Mouse (Mus musculus): ENCODE results near the gene Mtmr3. TPM values are rescaled to one million over a fixed set of nuclear protein-coding genes. Genes with fewer than 3 reads are reported as not detected.

Gene Mtmr3
- 27.1 and 27.4 TPM in 2 replicates for polyA plus RNA-seq (2015; fragmentation: Nextera tagmentation; extraction: Ambion mirVana)

DNA sequence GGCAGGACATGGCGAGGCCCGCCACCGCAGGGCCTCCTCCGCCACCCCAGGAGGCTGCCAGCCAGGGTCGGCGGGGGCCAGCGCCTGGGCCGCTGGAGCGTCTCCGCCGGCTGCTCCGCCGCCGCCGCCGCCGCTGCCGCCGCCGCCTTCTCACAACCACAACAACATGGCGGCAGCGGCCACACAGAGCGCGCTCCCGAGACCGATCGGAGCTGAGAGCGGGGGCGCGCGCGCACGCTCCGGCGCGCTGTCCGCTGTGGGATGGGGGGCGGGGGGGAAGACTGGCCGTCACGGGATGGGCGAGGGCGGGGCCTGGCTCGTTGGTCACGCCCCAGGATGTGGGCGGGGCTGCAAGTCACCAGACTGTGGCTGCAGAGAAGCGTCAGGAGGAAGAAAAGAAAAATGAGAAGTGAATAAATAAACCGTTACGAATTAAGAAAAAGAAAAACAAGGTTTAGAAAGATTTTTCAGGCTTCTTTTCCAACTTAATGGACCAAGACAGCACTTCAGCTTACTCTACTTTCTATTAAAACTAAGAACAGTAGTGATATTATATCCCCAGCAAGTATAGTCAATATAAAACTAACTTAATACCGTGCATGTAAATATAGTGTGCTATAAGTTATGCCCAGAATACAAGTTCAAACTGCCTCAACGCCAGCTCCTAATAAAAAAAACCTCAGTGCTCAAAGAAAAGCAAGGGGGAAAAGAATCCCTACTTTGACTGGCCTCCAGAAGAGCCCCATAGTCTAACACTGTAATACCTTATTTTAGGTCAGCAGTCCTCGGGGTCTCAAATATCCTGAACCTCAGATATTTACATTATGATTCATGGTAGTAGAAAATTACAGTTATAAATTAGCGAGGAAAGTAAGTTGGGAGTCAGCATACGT is at the start of gene Mtmr3:
TSS of gene Mtmr3 (minus strand) at position 256 of the 893 bp plus-strand sequence.
- Histone ChIP-seq H3K4me1 (ENCODE audit: insufficient read depth, low read length) (peaks cover 14% of the 10 kb centered on the region), H3K27me3 (ENCODE audit: insufficient read depth, low read length) (no peaks in the 10 kb centered on the region), H3K27ac (ENCODE audit: low read length) (peak within 1 kb of the TSS; percentile 95), H3K9ac (replicated peaks; ENCODE audit: low read length) (peak within 1 kb of the TSS; percentile 95), H3K36me3 (ENCODE audit: insufficient read depth, low read length) (no peaks in the 10 kb centered on the region), H3K4me3 (ENCODE audit: low read length) (peak within 1 kb of the TSS; percentile 98), H3K4me2 (replicated peaks; ENCODE audit: low read depth, low read length) (peak within 1 kb of the TSS; percentile 64), H3K9me3 (ENCODE audit: low read length) (no peaks in the 10 kb centered on the region)
- peak; percentile 95 for ATAC-seq (ENCODE audit: low FRiP score, low TSS enrichment)
- WGBS = 4% methylated on average over 43 of the region's 53 CpGs

- no peak for ATAC-seq (ENCODE audit: low FRiP score, low TSS enrichment)
- Histone ChIP-seq H3K27ac (ENCODE audit: low read length) (no peak overlapping the region), H3K4me3 (ENCODE audit: low read length) (no peak overlapping the region), H3K4me2 (replicated peaks; ENCODE audit: low read depth, low read length) (no peak overlapping the region), H3K9ac (replicated peaks; ENCODE audit: low read length) (no peak overlapping the region), H3K4me1 (ENCODE audit: insufficient read depth, low read length) (peaks cover 6% of the 10 kb centered on the region; the same call in 1 of the 2 replicates), H3K9me3 (ENCODE audit: low read length) (no peaks in the 10 kb centered on the region), H3K27me3 (ENCODE audit: insufficient read depth, low read length) (no peaks in the 10 kb centered on the region), H3K36me3 (ENCODE audit: insufficient read depth, low read length) (peaks cover 32% of the 10 kb centered on the region)
- WGBS = 64% methylated on average over 5 of the region's 5 CpGs
Observed at GRCm38 (mm10) chr11:4643722-4644121, 49.1 kb upstream of the Mtmr3 start.

DNA sequence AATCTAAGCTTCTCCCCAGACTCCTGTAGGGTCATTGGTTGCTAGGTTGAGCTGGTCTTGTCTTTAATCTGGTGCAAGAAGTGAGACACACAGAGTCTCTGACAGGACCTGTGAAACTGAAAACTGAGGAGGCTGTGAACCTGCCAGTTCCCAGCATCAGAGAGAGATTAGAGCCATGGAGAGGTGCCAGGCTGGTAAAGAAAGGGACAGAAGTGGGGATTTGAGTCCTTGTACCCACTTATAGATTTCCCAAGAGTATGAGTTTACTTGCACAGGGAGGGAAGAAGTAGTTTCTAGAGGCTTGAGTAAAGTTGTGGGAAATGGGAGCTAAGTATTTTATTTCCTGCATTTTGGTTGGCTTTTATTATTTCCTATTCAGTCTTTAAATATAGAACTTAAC is 46.5 kb upstream of the Mtmr3 start:
- Histone ChIP-seq H3K4me3 (ENCODE audit: low read length) (no peak overlapping the region), H3K27ac (ENCODE audit: low read length) (no peak overlapping the region), H3K4me2 (replicated peaks; ENCODE audit: low read depth, low read length) (no peak overlapping the region), H3K27me3 (ENCODE audit: insufficient read depth, low read length) (no peaks in the 10 kb centered on the region), H3K9me3 (ENCODE audit: low read length) (no peaks in the 10 kb centered on the region), H3K4me1 (ENCODE audit: insufficient read depth, low read length) (peaks cover 12% of the 10 kb centered on the region), H3K9ac (replicated peaks; ENCODE audit: low read length) (no peak overlapping the region), H3K36me3 (ENCODE audit: insufficient read depth, low read length) (peaks cover 17% of the 10 kb centered on the region; the same call in 1 of the 2 replicates)
- no peak for ATAC-seq (ENCODE audit: low FRiP score, low TSS enrichment)

GRCm38 (mm10) chr11:4638261-4638660 is 43.6 kb upstream of the Mtmr3 start:
- Histone ChIP-seq H3K4me3 (ENCODE audit: low read length) (peak overlapping the region; percentile 74), H3K36me3 (ENCODE audit: insufficient read depth, low read length) (peaks cover 10% of the 10 kb centered on the region; the same call in 1 of the 2 replicates), H3K4me2 (replicated peaks; ENCODE audit: low read depth, low read length) (peak overlapping the region; percentile 58), H3K27me3 (ENCODE audit: insufficient read depth, low read length) (no peaks in the 10 kb centered on the region), H3K9me3 (ENCODE audit: low read length) (no peaks in the 10 kb centered on the region), H3K4me1 (ENCODE audit: insufficient read depth, low read length) (peaks cover 9% of the 10 kb centered on the region), H3K9ac (replicated peaks; ENCODE audit: low read length) (peak overlapping the region; percentile 74), H3K27ac (ENCODE audit: low read length) (peak overlapping the region; percentile 70; the same call in 1 of the 2 replicates)
- peak; percentile 42; the same call in 1 of the 2 replicates for ATAC-seq (ENCODE audit: low FRiP score, low TSS enrichment)
- WGBS = 21% methylated on average over 7 of the region's 7 CpGs

GRCm38 (mm10) chr11:4637534-4638234 is 43.0 kb upstream of the Mtmr3 start, which contains the start of gene Ascc2:
Ascc2 (plus strand) TSS chr11:4637747.
- Histone ChIP-seq H3K27me3 (ENCODE audit: insufficient read depth, low read length) (no peaks in the 10 kb centered on the region), H3K9ac (replicated peaks; ENCODE audit: low read length) (peak within 1 kb of the TSS; percentile 74), H3K4me3 (ENCODE audit: low read length) (peak within 1 kb of the TSS; percentile 74), H3K9me3 (ENCODE audit: low read length) (no peaks in the 10 kb centered on the region), H3K4me1 (ENCODE audit: insufficient read depth, low read length) (peaks cover 9% of the 10 kb centered on the region), H3K4me2 (replicated peaks; ENCODE audit: low read depth, low read length) (peak within 1 kb of the TSS; percentile 58), H3K27ac (ENCODE audit: low read length) (peak within 1 kb of the TSS; percentile 70), H3K36me3 (ENCODE audit: insufficient read depth, low read length) (peaks cover 10% of the 10 kb centered on the region; the same call in 1 of the 2 replicates)
- peak; percentile 93 for ATAC-seq (ENCODE audit: low FRiP score, low TSS enrichment)
- WGBS = under 1% methylated on average over 35 of the region's 35 CpGs

- WGBS = 48% methylated on average over 5 of the region's 5 CpGs
- Histone ChIP-seq H3K36me3 (ENCODE audit: insufficient read depth, low read length) (0 out of 2 replicates have a peak, but pooled peaks cover 3% of the 10 kb centered on the region), H3K27me3 (ENCODE audit: insufficient read depth, low read length) (no peaks in the 10 kb centered on the region), H3K27ac (ENCODE audit: low read length) (peak overlapping the region; percentile 64), H3K9ac (replicated peaks; ENCODE audit: low read length) (0 out of 2 replicates have a peak overlapping the region, but pooled peaks have one; percentile 8), H3K4me3 (ENCODE audit: low read length) (peak overlapping the region; percentile 74), H3K4me2 (replicated peaks; ENCODE audit: low read depth, low read length) (peak overlapping the region; percentile 58), H3K9me3 (ENCODE audit: low read length) (no peaks in the 10 kb centered on the region), H3K4me1 (ENCODE audit: insufficient read depth, low read length) (peaks cover 9% of the 10 kb centered on the region)
- ATAC-seq (ENCODE audit: low FRiP score, low TSS enrichment) = 0 out of 2 replicates have a peak, but pooled peaks have one; percentile 20
Observed at GRCm38 (mm10) chr11:4636782-4637342, 42.2 kb upstream of the Mtmr3 start.

DNA sequence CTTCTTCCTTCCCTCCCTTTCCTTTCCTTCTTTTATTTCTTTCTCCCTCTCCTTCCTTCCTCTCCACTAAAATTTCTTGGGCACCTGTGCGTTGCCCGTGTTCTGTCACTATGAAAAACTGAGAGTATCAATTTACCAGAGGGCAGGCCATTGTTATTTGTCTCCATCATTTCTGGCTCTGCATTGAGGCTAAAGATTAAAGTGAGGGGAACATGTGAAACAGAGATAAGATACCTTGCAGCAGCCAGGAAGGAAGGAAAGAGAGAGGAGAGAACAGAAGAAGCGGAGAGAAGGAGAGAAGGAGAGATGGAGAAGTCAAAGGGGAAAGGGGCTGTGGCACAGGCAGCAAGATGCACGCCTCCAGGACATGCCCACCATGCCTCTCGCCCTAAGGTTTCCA is 39.7 kb upstream of the Mtmr3 start:
- H3K4me1 ChIP-seq (ENCODE audit: insufficient read depth, low read length) = peaks cover 14% of the 10 kb centered on the region
- no peak for ATAC-seq (ENCODE audit: low FRiP score, low TSS enrichment)
- H3K9ac ChIP-seq (replicated peaks; ENCODE audit: low read length) = no peak overlapping the region
- no peak overlapping the region for H3K4me2 ChIP-seq (replicated peaks; ENCODE audit: low read depth, low read length)
- H3K27ac ChIP-seq (ENCODE audit: low read length) = no peak overlapping the region
- H3K36me3 ChIP-seq (ENCODE audit: insufficient read depth, low read length) = no peaks in the 10 kb centered on the region
- H3K27me3 ChIP-seq (ENCODE audit: insufficient read depth, low read length) = no peaks in the 10 kb centered on the region
- H3K4me3 ChIP-seq (ENCODE audit: low read length) = no peak overlapping the region
- 47% methylated on average over 5 of the region's 5 CpGs for WGBS
- H3K9me3 ChIP-seq (ENCODE audit: low read length) = no peaks in the 10 kb centered on the region

- 23% methylated on average over 2 of the region's 2 CpGs for WGBS
- Histone ChIP-seq H3K27ac (ENCODE audit: low read length) (no peak overlapping the region), H3K4me1 (ENCODE audit: insufficient read depth, low read length) (peaks cover 9% of the 10 kb centered on the region), H3K27me3 (ENCODE audit: insufficient read depth, low read length) (no peaks in the 10 kb centered on the region), H3K9ac (replicated peaks; ENCODE audit: low read length) (no peak overlapping the region), H3K36me3 (ENCODE audit: insufficient read depth, low read length) (no peaks in the 10 kb centered on the region), H3K9me3 (ENCODE audit: low read length) (no peaks in the 10 kb centered on the region), H3K4me2 (replicated peaks; ENCODE audit: low read depth, low read length) (no peak overlapping the region), H3K4me3 (ENCODE audit: low read length) (no peak overlapping the region)
- ATAC-seq (ENCODE audit: low FRiP score, low TSS enrichment) = no peak
Observed at GRCm38 (mm10) chr11:4633420-4633819, 38.8 kb upstream of the Mtmr3 start.

GRCm38 (mm10) chr11:4629861-4630280 is 35.2 kb upstream of the Mtmr3 start:
- ATAC-seq (ENCODE audit: low FRiP score, low TSS enrichment) = 0 out of 2 replicates have a peak, but pooled peaks have one; percentile 12
- H3K27me3 ChIP-seq (ENCODE audit: insufficient read depth, low read length) = no peaks in the 10 kb centered on the region
- no peak overlapping the region for H3K4me3 ChIP-seq (ENCODE audit: low read length)
- no peaks in the 10 kb centered on the region for H3K9me3 ChIP-seq (ENCODE audit: low read length)
- H3K4me2 ChIP-seq (replicated peaks; ENCODE audit: low read depth, low read length) = no peak overlapping the region
- no peak overlapping the region for H3K9ac ChIP-seq (replicated peaks; ENCODE audit: low read length)
- WGBS = 31% methylated on average over 8 of the region's 8 CpGs
- H3K36me3 ChIP-seq (ENCODE audit: insufficient read depth, low read length) = no peaks in the 10 kb centered on the region
- H3K27ac ChIP-seq (ENCODE audit: low read length) = 0 out of 2 replicates have a peak overlapping the region, but pooled peaks have one; percentile 27
- H3K4me1 ChIP-seq (ENCODE audit: insufficient read depth, low read length) = peaks cover 5% of the 10 kb centered on the region; the same call in 1 of the 2 replicates

Data from kidney, embryonic 16.5 days (tissue).